Mouse (Mus musculus) spleen, adult 2 months (tissue): ENCODE measurements around the gene Crtac1.

Experiments used
- CTCF ChIP-seq: fragments of 200-500 bp; IDR thresholded peaks from 2 replicates; pipeline ENCODE4 v1.5.1; 2011; ENCODE audit warnings: mild to moderate bottlenecking, inconsistent platforms; ENCODE audit not compliant: insufficient read depth, insufficient read length, insufficient replicate concordance; ENCODE audit errors: extremely low read depth
- POLR2A ChIP-seq: fragments of 200-500 bp; IDR thresholded peaks from 2 replicates; pipeline ENCODE4 v1.6.1; 2011; ENCODE audit warnings: low read depth, low read length, inconsistent platforms

GRCm38 (mm10) chr19:42257241-42257635 is 174.3 kb downstream of the Crtac1 start:
- no peak for TF ChIP-seq CTCF
- TF ChIP-seq POLR2A: no peak
